Mouse (Mus musculus) heart, postnatal 14 days (tissue): ENCODE measurements at regions not wholly inside any gene's neighbourhood (a gene's known extent, or its start where the extent isn't known, plus 50 kb on each side); places are given as distances from the start of the nearest gene placed in this dataset.
A peak's percentile ranks its signal among the peaks of the same experiment; 100 is the strongest.

Experiments
- DNase-seq, 2 experiments: peaks; one replicate each; pipeline ENCODE4 v3.0.0; 2021 to 2022
- intact Hi-C: fragments of 180-260 bp; cut with DNase I; formaldehyde crosslinking; loops from one replicate; pipeline ENCODE4 v1.15.1; 2025

DNA sequence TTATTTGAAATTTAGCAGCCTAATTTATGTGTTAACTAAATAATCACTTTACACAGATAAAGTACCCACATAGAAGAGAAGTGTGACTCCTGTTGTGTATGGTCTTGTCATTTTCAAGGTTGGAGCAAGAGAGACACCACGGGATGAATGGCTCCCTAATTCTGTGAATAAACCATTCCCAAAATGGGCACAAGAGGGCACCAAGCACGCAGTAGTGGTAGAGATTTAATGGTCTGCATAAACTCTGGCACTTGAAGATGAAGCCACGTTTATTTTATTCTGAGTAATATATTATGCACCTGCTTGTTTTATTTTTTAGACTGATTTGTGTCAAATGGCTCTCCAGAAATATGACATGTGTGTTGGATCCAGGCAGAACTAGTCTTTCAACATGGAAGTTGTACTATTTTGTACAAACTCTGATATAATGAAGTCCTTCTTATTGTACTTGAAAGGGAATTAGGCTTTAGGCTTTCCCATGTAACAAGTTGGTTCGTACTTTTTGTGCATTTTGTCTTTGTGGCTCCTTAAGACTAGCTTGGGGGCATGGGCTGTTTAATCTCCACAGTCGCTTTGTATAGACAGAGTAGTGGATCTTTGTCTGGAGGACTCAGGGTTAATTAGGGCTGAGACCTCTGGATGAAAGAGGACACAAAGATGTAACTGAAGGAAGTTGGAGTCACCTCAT lies 480.8 kb downstream of the Plcl1 start:
- intact Hi-C loops = loop anchor here (2.0 to 5.0 kb wide), 3 partner anchors 1091 to 1381 kb away; partner anchors contain the start of gene Satb2
- DNase-seq = peak; percentile 14 to 67

DNA sequence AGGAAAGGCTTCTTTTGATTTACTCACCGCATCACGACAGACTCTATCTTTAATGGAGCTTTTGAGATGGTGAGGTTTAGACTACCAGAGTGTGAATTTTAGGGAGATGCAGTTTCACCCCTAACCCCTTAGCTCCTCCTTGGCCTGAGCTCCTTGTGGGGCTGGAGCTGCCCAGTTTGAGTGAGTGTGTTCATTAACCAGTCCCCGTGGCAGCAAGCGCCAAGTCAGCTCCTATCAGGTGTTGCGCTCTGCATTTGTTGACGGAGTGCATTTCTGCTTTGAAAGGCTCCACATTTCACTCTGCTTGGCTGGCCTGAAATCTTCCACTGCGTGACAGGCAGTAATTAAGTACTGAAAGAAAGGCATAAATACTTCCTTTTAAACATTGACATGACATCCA lies 481.7 kb downstream of the Plcl1 start:
- DNase-seq = no peak
- intact Hi-C loops = loop anchor here (2.0 to 5.0 kb wide), 3 partner anchors 1090 to 1380 kb away; partner anchors contain the start of gene Satb2

DNA sequence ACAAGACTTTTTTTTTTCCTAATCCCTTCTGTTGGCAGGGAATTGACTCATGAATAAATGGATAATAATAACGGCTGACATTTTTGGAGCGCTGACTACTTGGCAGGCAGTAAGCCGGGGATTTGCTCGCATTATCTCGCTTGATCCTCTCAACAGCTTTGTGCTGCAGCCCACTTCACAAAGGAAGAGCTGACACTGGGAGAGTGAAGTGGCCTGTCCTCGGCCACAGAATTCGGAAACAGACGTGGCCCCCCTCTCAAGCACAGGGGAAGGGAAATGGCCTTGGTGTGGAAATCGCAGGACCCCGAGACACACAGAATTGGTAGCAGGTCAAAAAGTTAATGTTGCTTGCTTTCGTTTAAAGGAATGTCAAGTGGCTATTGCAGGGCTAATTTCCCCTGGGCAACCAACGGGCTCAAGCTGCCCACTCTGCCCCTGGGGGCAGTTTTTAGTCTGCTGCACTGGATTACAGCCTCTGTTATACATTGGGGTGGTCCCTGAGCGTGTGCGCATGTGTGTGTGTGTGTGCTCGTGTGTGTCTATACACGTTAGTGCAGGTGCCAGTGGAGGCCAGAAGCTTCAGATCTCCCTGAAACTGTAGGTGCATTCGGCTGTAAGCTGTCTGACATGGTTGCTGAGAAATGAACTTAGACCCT lies 483.1 kb downstream of the Plcl1 start:
- DNase-seq = peak in 1 of 2 experiments; percentile 21
- intact Hi-C loops = loop anchor here (5.0 kb wide), 2 partner anchors 1088 to 1378 kb away; partner anchors contain the start of gene Satb2

DNA sequence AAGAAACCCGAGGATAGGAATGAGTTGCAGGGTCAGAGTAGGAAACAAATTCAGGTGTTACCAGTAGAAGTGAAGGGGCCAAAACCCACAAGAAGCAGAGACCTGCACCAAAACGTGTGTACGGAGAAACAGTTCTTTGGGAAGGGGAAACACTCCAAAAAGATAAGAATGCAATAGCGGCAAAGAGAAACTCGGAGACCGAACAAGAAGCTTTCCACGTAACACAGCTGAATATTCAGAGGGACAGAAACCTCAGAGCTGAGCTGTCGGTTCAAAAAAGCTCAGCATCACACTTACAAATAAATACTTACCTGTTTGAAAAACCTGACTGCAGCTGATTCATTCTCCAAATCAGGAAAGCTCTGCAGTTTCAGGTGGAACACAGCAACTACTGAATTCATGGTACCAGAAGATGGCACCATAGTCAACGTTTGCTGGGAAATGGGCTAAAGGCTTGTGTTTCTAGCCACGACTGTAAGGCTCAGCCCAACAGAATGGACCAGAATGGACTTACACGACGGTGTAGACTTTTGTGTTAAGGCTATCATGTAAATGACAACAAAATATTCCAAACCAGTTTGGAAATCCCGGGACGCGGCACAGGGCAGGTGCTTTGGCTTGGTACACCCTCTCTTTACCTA lies 484.9 kb downstream of the Plcl1 start:
- peak in 1 of 2 experiments; percentile 28 for DNase-seq

DNA sequence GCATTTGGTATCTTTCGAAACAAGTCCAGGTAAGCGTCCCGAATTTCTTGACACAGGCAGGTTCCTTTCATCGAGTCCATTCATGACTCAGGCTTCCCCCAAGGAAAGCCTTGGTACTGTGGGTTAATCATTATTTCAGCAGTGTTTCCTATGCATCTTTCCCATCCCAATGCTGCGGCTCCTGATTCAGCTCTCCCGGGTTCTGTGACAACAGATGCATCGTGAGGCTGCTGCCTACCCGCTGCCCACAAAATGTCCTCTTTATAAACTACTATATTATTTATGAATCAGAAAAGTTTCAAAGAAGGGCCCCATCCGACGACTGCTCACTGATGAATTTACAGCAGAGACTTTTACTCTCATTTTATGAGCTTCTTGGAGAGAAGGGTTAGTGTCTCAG lies 486.2 kb downstream of the Plcl1 start:
- no peak for DNase-seq
- intact Hi-C loops = no loop called here

More for the DNA sequence above, 484.9 kb downstream of the Plcl1 start:
- intact Hi-C loops = no loop called here

DNA sequence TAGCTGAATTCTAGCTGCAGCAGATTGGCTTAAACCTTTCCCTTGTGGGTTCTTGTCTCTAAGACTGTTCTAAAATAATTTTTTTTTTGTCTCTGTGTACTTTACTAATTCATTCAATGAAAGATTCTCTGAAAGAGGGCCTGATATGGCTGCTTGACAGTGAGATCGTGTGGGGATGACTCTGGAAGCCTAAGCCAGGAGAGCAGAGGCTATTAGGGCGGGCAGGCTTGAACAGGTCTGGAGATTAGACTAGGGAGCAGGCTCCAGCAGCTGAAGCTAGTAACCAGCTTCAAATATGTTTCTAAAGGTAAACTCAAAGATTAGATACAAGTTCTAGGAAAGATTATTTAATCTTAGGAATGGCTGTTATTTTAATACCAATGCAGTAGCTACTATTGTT lies 491.9 kb downstream of the Plcl1 start:
- intact Hi-C loops = no loop called here
- DNase-seq = no peak

DNA sequence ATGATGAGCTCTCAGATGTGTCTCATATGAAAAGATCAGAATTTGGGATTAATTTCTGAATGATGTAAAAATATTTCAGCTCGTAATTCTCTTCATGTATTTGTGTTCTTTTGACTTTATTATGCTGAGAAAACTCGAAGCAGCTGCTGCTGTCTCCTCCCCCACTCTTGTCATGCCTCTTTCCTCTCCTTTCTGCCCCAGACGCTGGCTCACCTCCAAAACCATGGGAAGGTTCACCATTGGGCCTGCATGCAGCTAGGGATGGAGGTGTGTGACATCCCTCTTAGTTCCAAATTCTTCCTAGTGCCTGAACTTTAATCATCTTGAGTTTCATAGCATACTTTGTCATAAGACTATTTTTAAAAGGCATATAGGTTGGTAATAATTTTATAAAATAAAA lies 492.3 kb downstream of the Plcl1 start:
- intact Hi-C loops = no loop called here
- no peak for DNase-seq

DNA sequence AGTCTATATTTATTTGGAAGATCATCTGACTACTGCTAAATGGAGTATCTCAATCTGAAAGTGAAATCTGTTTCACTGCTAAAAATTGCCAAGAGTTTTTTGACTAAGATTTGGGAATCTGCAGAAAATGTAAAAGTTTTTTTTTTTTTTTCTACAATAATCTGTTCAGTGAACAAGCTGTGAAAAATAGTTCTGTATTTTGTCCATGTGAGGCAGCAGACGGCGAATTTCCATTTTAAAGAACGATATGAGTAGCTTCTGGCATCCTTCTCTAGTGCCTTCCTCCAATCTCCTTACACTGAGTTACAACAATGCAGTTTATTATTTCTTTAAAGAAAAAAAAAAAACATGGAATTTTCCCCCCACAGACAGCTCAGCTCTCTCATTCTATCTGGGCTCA lies 494.3 kb downstream of the Plcl1 start:
- no peak for DNase-seq
- intact Hi-C loops = no loop called here

DNA sequence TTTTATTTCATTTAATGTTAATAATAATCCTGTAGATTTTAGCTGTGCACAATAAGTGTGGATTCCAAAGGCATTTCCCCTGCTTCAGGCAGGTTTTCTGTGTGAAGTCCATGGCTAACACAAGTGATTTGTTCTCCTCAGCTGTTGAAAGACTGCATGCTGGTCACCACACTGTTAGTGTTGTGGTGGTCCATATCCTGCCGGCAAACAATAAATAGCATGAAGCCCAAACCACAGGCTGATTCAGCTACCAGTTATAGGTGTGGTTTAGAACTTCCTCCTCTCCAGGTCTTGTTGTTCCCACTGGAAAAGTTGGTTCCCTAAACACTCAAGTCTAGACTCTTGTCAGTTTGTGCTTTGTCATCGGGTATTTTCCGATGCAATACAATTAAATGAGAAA lies 497.5 kb downstream of the Plcl1 start:
- intact Hi-C loops = no loop called here

DNA sequence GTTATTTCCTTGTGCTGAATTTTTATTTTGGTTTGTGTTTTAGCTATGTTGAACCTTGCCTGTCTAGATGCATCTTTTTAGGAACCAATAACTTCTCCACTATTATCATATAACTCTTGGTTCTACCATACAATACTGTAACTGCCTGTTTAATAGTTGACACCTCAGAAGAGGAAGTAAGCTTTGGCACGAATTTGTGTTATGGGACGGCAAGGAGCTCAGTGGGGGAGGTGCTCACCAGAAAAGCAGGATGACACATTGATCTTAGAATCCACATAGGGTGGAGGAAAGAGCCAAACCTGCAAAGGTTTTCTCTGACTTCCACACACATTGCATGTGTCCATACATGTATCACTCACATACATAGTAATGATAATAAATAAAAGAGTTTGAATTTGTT lies 498.9 kb downstream of the Plcl1 start:
- no peak for DNase-seq
- intact Hi-C loops = no loop called here

More for the DNA sequence above, 497.5 kb downstream of the Plcl1 start:
- no peak for DNase-seq

DNA sequence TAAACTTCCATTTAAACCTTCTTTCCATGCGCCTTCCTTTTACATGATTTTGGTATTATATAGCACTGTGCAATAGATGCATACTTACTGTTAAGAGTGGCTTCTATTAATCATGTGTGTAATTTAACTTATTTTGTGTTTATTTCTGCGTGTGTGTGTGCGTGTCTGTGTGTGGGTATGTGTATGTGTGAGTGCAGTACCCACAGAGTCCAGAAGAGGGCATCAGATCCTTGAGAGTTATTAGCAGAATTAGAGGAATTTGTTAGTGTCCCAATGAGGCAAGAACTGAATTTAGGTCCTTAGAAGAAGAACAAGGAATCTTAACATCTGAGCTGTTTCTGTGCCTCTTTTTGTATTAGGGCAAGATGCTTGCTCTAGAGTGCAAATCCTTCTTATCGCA lies 499.5 kb downstream of the Plcl1 start:
- intact Hi-C loops = no loop called here
- no peak for DNase-seq

DNA sequence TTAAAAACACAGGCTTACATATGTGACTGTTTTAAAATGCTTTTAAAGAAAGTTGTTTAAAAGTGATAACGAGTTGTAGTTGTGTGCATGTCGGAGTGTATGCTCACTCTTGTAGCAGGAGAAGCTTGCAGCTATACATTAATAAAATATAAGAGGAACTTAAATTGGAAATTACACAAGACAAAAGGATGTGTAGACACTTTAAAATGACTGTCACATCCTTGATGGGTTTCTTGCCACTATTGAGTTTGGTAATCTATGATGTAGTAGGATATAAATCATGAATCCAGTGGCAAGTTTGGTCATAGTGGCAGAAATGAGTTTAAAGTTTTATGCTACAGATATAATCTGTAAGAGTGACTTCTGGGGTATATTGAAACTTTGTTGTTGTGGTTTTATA lies 504.3 kb downstream of the Plcl1 start:
- intact Hi-C loops = no loop called here
- DNase-seq = no peak

DNA sequence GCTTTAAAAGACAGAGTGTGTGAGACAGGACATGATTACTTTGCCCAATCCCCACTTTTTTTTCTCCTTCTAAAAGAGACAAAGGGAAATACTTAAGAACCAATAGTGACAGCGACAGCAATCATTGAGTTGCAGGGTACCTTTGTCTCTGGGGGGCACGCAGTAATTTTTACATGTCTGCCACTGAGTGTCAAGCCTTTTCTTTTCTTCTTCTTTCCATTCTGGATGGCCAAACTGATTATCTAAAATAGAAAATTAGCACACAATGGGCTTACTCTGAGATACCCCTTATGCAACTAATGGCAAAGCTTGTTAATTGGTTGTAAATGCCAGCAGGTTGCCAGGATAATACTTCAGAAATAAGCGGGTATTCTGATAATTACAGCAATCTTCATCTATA lies 508.6 kb downstream of the Plcl1 start:
- no peak for DNase-seq
- intact Hi-C loops = no loop called here

DNA sequence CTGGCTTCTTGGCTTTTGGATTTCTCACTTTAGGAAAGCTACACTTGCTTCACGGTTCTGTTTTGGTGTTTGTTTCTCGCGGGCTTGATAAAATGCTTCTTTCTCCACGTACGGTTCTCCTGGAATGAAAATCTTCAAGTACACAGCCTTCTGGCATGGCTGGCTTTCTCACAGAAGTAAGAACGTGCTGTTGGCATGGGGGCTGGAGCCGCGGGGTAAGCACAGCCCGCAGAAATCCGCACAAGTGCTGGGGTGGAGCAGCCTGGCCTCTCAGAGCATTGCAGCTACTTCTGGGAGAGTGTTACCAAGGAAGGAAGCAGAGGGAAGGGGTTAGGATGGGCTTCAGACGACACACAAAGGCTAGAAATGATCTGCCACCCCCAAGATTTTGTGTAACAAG lies 510.2 kb downstream of the Plcl1 start:
- intact Hi-C loops = no loop called here
- DNase-seq = no peak

DNA sequence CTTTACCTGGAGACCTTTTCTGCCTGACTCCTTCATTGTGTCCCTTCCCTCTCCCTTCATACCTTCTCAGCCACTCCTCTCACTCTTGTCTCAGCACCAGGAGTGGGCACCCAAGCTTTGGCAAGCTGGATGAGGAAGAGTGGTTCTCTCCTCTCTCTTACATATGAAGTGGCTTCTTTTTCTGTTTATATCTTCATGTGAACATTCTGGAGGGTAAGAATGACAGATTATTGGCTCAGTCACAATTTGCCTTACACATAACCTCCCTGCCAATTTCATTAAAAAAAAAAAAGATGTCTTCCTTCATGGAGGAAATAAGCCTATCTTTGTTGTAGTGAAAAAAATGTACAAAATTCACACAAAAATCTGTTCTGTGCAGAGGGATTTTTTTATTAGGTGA lies 513.8 kb downstream of the Plcl1 start:
- intact Hi-C loops = no loop called here

DNA sequence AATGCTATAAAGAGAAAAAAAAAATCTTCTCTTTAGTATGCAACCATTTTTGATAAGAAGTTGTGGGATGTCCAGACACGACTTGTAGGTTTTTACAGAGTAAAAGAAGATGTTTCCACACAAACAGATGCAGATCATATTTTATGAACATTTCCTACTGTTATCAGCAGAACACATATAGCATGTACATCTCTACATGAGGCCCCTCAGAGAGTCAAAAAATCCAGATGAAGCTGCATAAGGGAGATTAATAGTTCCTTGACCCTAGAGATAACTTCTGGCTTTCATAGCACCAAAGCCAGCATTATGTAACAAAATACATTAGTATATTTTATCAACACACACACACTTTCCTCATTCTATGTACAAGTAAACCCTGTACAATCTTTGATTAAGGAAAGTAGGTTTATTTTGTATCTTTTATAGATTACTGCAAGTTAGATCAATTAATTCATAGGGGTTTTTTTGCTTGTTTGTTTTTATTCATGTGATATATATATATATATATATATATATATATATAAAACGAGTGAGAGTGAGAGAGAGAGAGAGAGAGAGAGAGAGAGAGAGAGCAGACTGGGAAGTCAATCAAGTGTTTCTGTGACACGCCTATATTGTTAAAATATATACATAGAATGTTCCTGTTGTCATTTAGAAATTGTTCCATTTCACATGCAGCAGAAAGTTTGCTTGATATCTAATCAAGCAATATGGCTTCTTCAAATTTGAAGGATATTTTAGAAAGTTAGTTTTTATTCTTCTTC lies 541.2 kb downstream of the Plcl1 start:
- intact Hi-C loops = no loop called here

More for the DNA sequence above, 513.8 kb downstream of the Plcl1 start:
- DNase-seq = no peak

DNA sequence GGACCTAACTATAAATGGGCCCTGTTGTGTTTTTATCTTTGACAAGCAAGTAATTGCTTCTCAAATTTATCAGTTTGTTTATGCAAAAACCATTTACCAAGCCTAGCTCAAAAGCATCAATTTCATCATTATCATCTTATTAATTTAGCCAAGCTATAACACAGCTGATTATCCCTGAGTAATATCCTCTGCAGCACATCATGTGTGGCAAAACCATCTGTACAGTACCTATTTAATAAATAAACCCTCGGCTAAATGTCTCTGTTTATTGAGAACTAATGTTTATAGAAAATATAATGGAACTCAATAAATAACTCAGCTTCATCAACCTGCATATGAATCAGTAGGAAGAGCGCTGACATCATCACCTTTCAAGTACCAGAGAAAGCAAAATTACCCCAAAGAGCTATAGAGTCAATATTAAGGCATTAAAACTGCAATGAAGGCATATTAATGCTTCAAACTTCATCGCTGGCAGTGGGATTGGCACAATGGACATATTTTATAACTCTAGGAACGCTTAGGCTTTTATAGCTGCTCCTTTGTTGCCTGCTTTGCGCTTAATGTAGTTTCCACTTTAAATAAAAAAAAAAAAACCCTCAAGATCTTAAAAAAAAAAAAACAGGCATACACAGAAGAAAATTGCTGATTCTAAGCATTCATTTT lies 542.0 kb downstream of the Plcl1 start:
- no peak for DNase-seq
- intact Hi-C loops = no loop called here

More for the DNA sequence above, 541.2 kb downstream of the Plcl1 start:
- DNase-seq = no peak

DNA sequence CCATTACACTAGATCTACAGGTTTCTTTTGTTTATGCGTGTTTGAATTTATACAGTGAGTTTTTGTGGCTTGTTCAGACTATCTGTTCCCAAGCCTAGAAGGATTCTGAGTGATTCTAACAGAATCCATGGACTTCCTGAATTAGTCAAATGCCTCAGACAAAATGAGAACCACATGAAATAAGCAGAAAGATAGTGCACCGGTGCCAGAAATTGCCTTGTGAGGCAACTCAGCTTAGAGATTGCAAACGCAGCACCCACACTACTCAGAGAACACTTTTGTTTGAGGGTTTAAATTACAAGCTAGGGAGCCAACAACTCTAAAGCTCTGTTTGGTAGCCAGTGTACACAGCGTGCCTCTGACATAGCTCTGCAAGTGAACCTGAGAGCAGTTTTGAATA lies 543.9 kb downstream of the Plcl1 start:
- no peak for DNase-seq
- intact Hi-C loops = no loop called here

DNA sequence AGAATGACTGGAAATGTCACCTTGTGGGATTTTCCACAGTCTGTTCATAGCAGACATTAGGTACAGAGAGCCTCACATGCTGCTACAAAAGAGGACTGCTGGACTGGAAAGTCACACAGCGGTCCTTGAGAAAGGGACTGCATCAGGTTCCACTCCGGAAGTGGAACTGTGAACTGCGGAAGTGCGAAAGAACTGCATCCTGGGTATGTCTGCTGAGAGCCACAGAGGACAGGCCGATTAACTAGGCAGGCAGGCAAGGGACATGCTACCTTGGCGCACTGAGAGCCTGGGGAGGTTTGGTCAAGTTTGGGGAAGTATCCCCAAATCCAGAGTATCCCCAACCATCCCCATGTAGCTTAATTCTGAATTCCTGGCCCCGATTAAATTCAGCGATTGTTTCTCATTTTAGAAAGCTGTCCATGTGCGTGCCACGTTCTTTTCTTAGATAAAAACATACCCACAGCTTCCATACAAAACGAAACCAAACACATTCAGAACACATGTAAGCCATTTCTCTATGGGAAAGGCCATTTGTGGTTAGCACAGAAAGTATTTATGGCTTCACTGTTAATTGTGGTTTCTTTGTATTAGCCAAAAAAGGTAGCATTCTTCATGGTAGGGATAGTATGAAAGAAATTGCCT lies 552.2 kb downstream of the Plcl1 start:
- intact Hi-C loops = no loop called here
- no peak for DNase-seq

DNA sequence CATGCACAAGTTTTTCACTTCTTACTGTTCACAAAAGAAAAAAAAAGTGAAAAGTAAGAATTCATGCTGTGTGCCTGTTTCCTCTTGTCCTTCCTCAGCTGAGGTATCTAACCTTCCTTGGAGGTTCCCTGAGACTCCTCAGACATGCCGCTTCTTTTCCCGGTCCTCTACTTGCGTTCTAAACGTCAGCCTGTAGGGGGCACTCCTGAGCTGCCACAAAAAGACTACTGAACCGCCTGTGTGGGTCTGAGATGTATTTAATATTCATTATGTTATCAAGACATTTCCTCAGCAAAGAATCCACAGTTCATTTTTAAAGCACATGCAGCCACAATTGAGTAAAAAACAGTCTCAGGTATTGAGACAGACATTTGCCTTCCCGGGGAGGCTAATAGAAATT lies 554.6 kb downstream of the Plcl1 start:
- DNase-seq = peak; percentile 65 to 74
- intact Hi-C loops = loop anchor here (1.0 to 5.0 kb wide), 2 partner anchors 1016 to 1247 kb away; no protein-coding TSS in a partner anchor
